Mouse (Mus musculus) lung, embryonic 15.5 days (tissue): ENCODE results near the gene Rplp2. TPM values are rescaled to one million over a fixed set of nuclear protein-coding genes. Genes with fewer than 3 reads are reported as not detected.

Experiments
- ATAC-seq: fragments of 200-750 bp; cut with Nextera tagmentation; 2 replicates; pipeline ENCODE4 v1.8.0; 2017; ENCODE audit warnings: moderate number of reproducible peaks, borderline replicate concordance; ENCODE audit not compliant: low FRiP score, low TSS enrichment; ENCODE audit errors: extremely low read depth
- H3K27ac ChIP-seq: fragments of 300-500 bp; sonication (generic); 2 replicates; pipeline ENCODE4 v1.5.1; 2015; ENCODE audit warnings: moderate library complexity, mild to moderate bottlenecking, inconsistent platforms
- H3K27me3 ChIP-seq: fragments of 300-500 bp; sonication (generic); 2 replicates; pipeline ENCODE4 v1.6.1; 2015; ENCODE audit warnings: inconsistent platforms
- H3K36me3 ChIP-seq: fragments of 300-500 bp; sonication (generic); 2 replicates; pipeline ENCODE4 v1.6.1; 2015; ENCODE audit warnings: inconsistent platforms
- H3K4me1 ChIP-seq: fragments of 300-500 bp; sonication (generic); 2 replicates; pipeline ENCODE4 v1.6.1; 2015; ENCODE audit warnings: inconsistent platforms
- H3K4me2 ChIP-seq: fragments of 300-500 bp; sonication (generic); 2 replicates; pipeline ENCODE4 v1.6.1; 2015; ENCODE audit warnings: inconsistent platforms, mild to moderate bottlenecking, moderate library complexity
- H3K4me3 ChIP-seq: fragments of 300-500 bp; sonication (generic); 2 replicates; pipeline ENCODE4 v1.5.1; 2015; ENCODE audit warnings: mild to moderate bottlenecking, inconsistent platforms
- H3K9ac ChIP-seq: fragments of 300-500 bp; sonication (generic); 2 replicates; pipeline ENCODE4 v1.6.1; 2015; ENCODE audit warnings: inconsistent platforms
- H3K9me3 ChIP-seq: fragments of 300-500 bp; sonication (generic); 2 replicates; pipeline ENCODE4 v1.6.1; 2016; ENCODE audit warnings: inconsistent platforms
- WGBS: fragments of 180-500 bp; shearing (Covaris S2); methylation state at CpG from one replicate; pipeline ENCODE4 v1.1.7; 2015; 5-methylcytosine and 5-hydroxymethylcytosine counted together
- polyA plus RNA-seq: library from polyadenylated mRNA; unstranded; fragments of >200 nt; fragmentation: Nextera tagmentation; extraction: Ambion mirVana; gene quantifications from 2 replicates; pipeline ENCODE4 v1.2.1, GENCODE M21; 2015

Gene Rplp2
- polyA plus RNA-seq, 1 experiment from 2014 or later = 1,155 TPM

GRCm38 (mm10) chr7:141455610-141456314 is 8.6 kb downstream of the Rplp2 start:
- H3K36me3 ChIP-seq = peaks cover 20% of the 10 kb centered on the region
- peaks cover 42% of the 10 kb centered on the region for H3K4me1 ChIP-seq
- no peaks in the 10 kb centered on the region for H3K9me3 ChIP-seq
- peaks cover 12% of the 10 kb centered on the region for H3K27me3 ChIP-seq
- H3K27ac ChIP-seq = peak overlapping the region; percentile 87
- peak overlapping the region; percentile 89 for H3K4me2 ChIP-seq
- WGBS = 2% methylated on average over 23 of the region's 23 CpGs
- peak overlapping the region; percentile 60 for H3K9ac ChIP-seq
- H3K4me3 ChIP-seq = peak overlapping the region; percentile 68
- ATAC-seq = peak; percentile 40; the same call in 1 of the 2 replicates

GRCm38 (mm10) chr7:141456739-141457138 is 9.6 kb downstream of the Rplp2 start:
- Histone ChIP-seq H3K4me2 (peak overlapping the region; percentile 89; the same call in 1 of the 2 replicates), H3K9me3 (no peaks in the 10 kb centered on the region), H3K4me3 (peak overlapping the region; percentile 68; the same call in 1 of the 2 replicates), H3K27me3 (peaks cover 21% of the 10 kb centered on the region), H3K4me1 (peaks cover 52% of the 10 kb centered on the region), H3K9ac (no peak overlapping the region), H3K27ac (no peak overlapping the region), H3K36me3 (peaks cover 10% of the 10 kb centered on the region)
- 81% methylated on average over 6 of the region's 6 CpGs for WGBS
- ATAC-seq = no peak

- Histone ChIP-seq H3K27me3 (peaks cover 25% of the 10 kb centered on the region), H3K4me2 (no peak overlapping the region), H3K27ac (no peak overlapping the region), H3K4me3 (no peak overlapping the region), H3K9me3 (no peaks in the 10 kb centered on the region), H3K36me3 (0 out of 2 replicates have a peak, but pooled peaks cover 5% of the 10 kb centered on the region), H3K4me1 (peaks cover 57% of the 10 kb centered on the region), H3K9ac (no peak overlapping the region)
- no peak for ATAC-seq
- 89% methylated on average over 14 of the region's 14 CpGs for WGBS
These were observed 10.1 kb downstream of the Rplp2 start for GRCm38 (mm10) chr7:141457236-141457635.

- Histone ChIP-seq H3K4me3 (no peak overlapping the region), H3K9ac (no peak overlapping the region), H3K27me3 (peaks cover 34% of the 10 kb centered on the region), H3K36me3 (0 out of 2 replicates have a peak, but pooled peaks cover 3% of the 10 kb centered on the region), H3K4me1 (peaks cover 61% of the 10 kb centered on the region), H3K9me3 (no peaks in the 10 kb centered on the region), H3K27ac (no peak overlapping the region), H3K4me2 (no peak overlapping the region)
- no peak for ATAC-seq
- 72% methylated on average over 15 of the region's 15 CpGs for WGBS
These were observed 11.0 kb downstream of the Rplp2 start for GRCm38 (mm10) chr7:141457986-141458660.

- no peaks in the 10 kb centered on the region for H3K9me3 ChIP-seq
- no peak overlapping the region for H3K9ac ChIP-seq
- H3K27ac ChIP-seq = no peak overlapping the region
- no peak overlapping the region for H3K4me3 ChIP-seq
- H3K27me3 ChIP-seq = peaks cover 40% of the 10 kb centered on the region
- 0 out of 2 replicates have a peak, but pooled peaks cover 3% of the 10 kb centered on the region for H3K36me3 ChIP-seq
- 88% methylated on average over 11 of the region's 11 CpGs for whole genome bisulfite sequencing
- H3K4me2 ChIP-seq = no peak overlapping the region
- no peak for ATAC-seq
- peaks cover 59% of the 10 kb centered on the region for H3K4me1 ChIP-seq
These were observed 11.5 kb downstream of the Rplp2 start for GRCm38 (mm10) chr7:141458661-141459060.

- WGBS = 89% methylated on average over 17 of the region's 17 CpGs
- H3K9ac ChIP-seq = no peak overlapping the region
- peaks cover 46% of the 10 kb centered on the region for H3K27me3 ChIP-seq
- ATAC-seq = no peak
- no peak overlapping the region for H3K27ac ChIP-seq
- H3K4me1 ChIP-seq = peaks cover 62% of the 10 kb centered on the region
- H3K4me3 ChIP-seq = no peak overlapping the region
- H3K9me3 ChIP-seq = no peaks in the 10 kb centered on the region
- H3K4me2 ChIP-seq = no peak overlapping the region
- 0 out of 2 replicates have a peak, but pooled peaks cover 3% of the 10 kb centered on the region for H3K36me3 ChIP-seq
These were observed 12.1 kb downstream of the Rplp2 start for GRCm38 (mm10) chr7:141459301-141459711.

- no peak overlapping the region for H3K4me3 ChIP-seq
- no peak for ATAC-seq
- no peak overlapping the region for H3K27ac ChIP-seq
- peaks cover 53% of the 10 kb centered on the region for H3K27me3 ChIP-seq
- H3K4me2 ChIP-seq = no peak overlapping the region
- no peaks in the 10 kb centered on the region for H3K9me3 ChIP-seq
- no peak overlapping the region for H3K9ac ChIP-seq
- peaks cover 63% of the 10 kb centered on the region for H3K4me1 ChIP-seq
- H3K36me3 ChIP-seq = 0 out of 2 replicates have a peak, but pooled peaks cover 3% of the 10 kb centered on the region
- WGBS = 37% methylated on average over 5 of the region's 5 CpGs
These were observed 12.8 kb downstream of the Rplp2 start for GRCm38 (mm10) chr7:141460001-141460390.

- peak within 1 kb of the TSS; percentile 53 for H3K27ac ChIP-seq
- peak within 1 kb of the TSS; percentile 51 for H3K4me3 ChIP-seq
- WGBS = 39% methylated on average over 15 of the region's 15 CpGs
- H3K4me1 ChIP-seq = peaks cover 65% of the 10 kb centered on the region
- H3K9me3 ChIP-seq = no peaks in the 10 kb centered on the region
- H3K4me2 ChIP-seq = peak within 1 kb of the TSS; percentile 91
- H3K9ac ChIP-seq = peak within 1 kb of the TSS; percentile 61
- peaks cover 55% of the 10 kb centered on the region for H3K27me3 ChIP-seq
- no peak for ATAC-seq
- 0 out of 2 replicates have a peak, but pooled peaks cover 3% of the 10 kb centered on the region for H3K36me3 ChIP-seq
These were observed 13.4 kb downstream of the Rplp2 start, which contains the start of gene Cracr2b for GRCm38 (mm10) chr7:141460391-141461113. Cracr2b (plus strand) TSS chr7:141461094.

GRCm38 (mm10) chr7:141461521-141462332 is 14.6 kb downstream of the Rplp2 start:
- H3K4me3 ChIP-seq = peak overlapping the region; percentile 51
- H3K9me3 ChIP-seq = no peaks in the 10 kb centered on the region
- whole genome bisulfite sequencing = 3% methylated on average over 59 of the region's 59 CpGs
- peaks cover 62% of the 10 kb centered on the region for H3K4me1 ChIP-seq
- peak overlapping the region; percentile 53 for H3K27ac ChIP-seq
- peak overlapping the region; percentile 91 for H3K4me2 ChIP-seq
- ATAC-seq = no peak
- peak overlapping the region; percentile 61 for H3K9ac ChIP-seq
- H3K36me3 ChIP-seq = 0 out of 2 replicates have a peak, but pooled peaks cover 3% of the 10 kb centered on the region
- H3K27me3 ChIP-seq = peaks cover 55% of the 10 kb centered on the region

- Histone ChIP-seq H3K9ac (peak overlapping the region; percentile 61), H3K4me1 (peaks cover 66% of the 10 kb centered on the region), H3K27me3 (peaks cover 55% of the 10 kb centered on the region), H3K36me3 (0 out of 2 replicates have a peak, but pooled peaks cover 3% of the 10 kb centered on the region), H3K27ac (0 out of 2 replicates have a peak overlapping the region, but pooled peaks have one; percentile 53), H3K9me3 (no peaks in the 10 kb centered on the region), H3K4me3 (peak overlapping the region; percentile 51), H3K4me2 (peak overlapping the region; percentile 91)
- WGBS = 14% methylated on average over 5 of the region's 5 CpGs
- no peak for ATAC-seq
These were observed 15.2 kb downstream of the Rplp2 start for GRCm38 (mm10) chr7:141462333-141462821.
